Mouse (Mus musculus) midbrain, embryonic 14.5 days (tissue): ENCODE data around the gene Pde3a. TPM values are rescaled to one million over a fixed set of nuclear protein-coding genes. Genes with fewer than 3 reads are reported as not detected.
A peak's percentile ranks its signal among the peaks of the same experiment; 100 is the strongest.

Experiments used
- ATAC-seq: fragments of 200-750 bp; cut with Nextera tagmentation; 2 replicates; pipeline ENCODE4 v1.8.0; 2017; ENCODE audit warnings: moderate number of reproducible peaks, moderate library complexity; ENCODE audit not compliant: low FRiP score, low TSS enrichment
- DNase-seq: peaks from one replicate; pipeline ENCODE4 v3.0.0-alpha.2; 2015
- H3K27ac ChIP-seq: fragments of 300-500 bp; sonication (generic); replicated peaks from 2 replicates; pipeline ENCODE4 v1.5.1; 2014; ENCODE audit warnings: mild to moderate bottlenecking, low read depth, low read length, moderate library complexity
- H3K27me3 ChIP-seq: fragments of 300-500 bp; sonication (generic); 2 replicates; pipeline ENCODE4 v1.6.1; 2014; ENCODE audit warnings: low read length, control low read depth, mixed read lengths; ENCODE audit not compliant: control insufficient read depth, insufficient read depth
- H3K36me3 ChIP-seq: fragments of 300-500 bp; sonication (generic); 2 replicates; pipeline ENCODE4 v1.6.1; 2014; ENCODE audit warnings: low read length, control low read depth; ENCODE audit not compliant: control insufficient read depth, insufficient read depth
- H3K4me1 ChIP-seq: fragments of 300-500 bp; sonication (generic); 2 replicates; pipeline ENCODE4 v1.6.1; 2014; ENCODE audit warnings: mild to moderate bottlenecking, antibody characterized with exemption, low read length, control low read depth; ENCODE audit not compliant: control insufficient read depth, insufficient read depth
- H3K4me2 ChIP-seq: fragments of 300-500 bp; sonication (generic); 2 replicates; pipeline ENCODE4 v1.6.1; 2014; ENCODE audit warnings: mild to moderate bottlenecking, low read length, moderate library complexity
- H3K4me3 ChIP-seq: fragments of 300-500 bp; sonication (generic); replicated peaks from 2 replicates; pipeline ENCODE4 v1.5.1; 2014; ENCODE audit warnings: low read depth, low read length
- H3K9ac ChIP-seq: fragments of 300-500 bp; sonication (generic); replicated peaks from 2 replicates; pipeline ENCODE4 v1.6.1; 2014; ENCODE audit warnings: mild to moderate bottlenecking, low read length, moderate library complexity
- H3K9me3 ChIP-seq: fragments of 300-500 bp; sonication (generic); 2 replicates; pipeline ENCODE4 v1.6.1; 2016; ENCODE audit warnings: low read length, control low read depth, mixed read lengths; ENCODE audit not compliant: control insufficient read depth
- WGBS: fragments of 180-500 bp; shearing (Covaris S2); extraction: QIAGEN DNeasy Blood & Tissue Kit; methylation state at CpG from one replicate; pipeline ENCODE4 v1.1.7; 2014; 5-methylcytosine and 5-hydroxymethylcytosine counted together
- polyA plus RNA-seq: library from polyadenylated mRNA; unstranded; fragments of >200 nt; fragmentation: Nextera tagmentation; extraction: Ambion mirVana; gene quantifications from 2 replicates; pipeline ENCODE4 v1.2.1, GENCODE M21; 2014

Pde3a gene
- polyA plus RNA-seq, 1 experiment from 2014 or later, result 3.1 TPM

DNA sequence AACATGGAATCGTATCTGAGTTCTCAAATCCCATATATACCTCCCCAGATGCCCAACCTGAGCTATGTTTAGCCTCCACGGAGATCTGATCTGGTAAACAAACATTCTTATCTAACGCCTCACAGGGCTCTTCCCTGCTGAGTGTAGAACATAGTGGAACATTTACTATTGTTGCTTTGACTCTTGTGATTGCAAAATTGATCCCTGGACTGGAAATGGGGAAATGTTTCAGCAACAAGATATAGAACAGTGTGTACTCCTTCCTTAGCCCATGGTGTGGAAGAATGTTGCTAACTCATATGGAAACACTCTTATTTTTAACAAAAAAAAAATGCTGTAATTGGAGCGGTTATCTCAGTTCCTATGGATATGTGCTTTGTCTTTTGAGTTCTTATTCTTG is 98.8 kb downstream of the Pde3a start:
- H3K4me1 ChIP-seq, result no peaks in the 10 kb centered on the region
- H3K4me2 ChIP-seq, result no peak overlapping the region
- 77% methylated on average over 4 of the region's 4 CpGs for WGBS
- ATAC-seq (no peak), DNase-seq (no peak)
- no peak overlapping the region for H3K9ac ChIP-seq
- H3K4me3 ChIP-seq, result no peak overlapping the region
- no peaks in the 10 kb centered on the region for H3K9me3 ChIP-seq
- H3K27me3 ChIP-seq, result no peaks in the 10 kb centered on the region
- H3K36me3 ChIP-seq, result no peaks in the 10 kb centered on the region
- H3K27ac ChIP-seq, result no peak overlapping the region

DNA sequence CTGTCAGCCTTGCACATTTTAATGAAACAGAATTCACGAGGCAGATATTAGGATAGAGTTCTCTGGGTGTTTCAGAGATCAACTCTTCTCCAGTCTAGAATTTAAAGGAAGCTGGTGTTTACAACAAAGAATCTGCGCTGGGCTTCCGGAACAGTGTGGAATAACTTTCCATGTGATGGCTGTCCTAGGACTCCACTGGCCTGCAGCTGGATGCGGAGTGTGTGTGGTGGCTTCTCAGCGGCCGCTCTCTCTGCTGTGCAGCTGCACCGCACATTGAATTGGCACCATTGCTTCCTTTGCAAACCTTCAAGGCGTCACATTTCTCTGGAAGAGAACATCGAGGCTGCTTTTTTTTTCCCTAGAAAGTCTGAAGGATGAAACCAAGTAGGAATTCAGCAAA is 99.5 kb downstream of the Pde3a start:
- Histone ChIP-seq H3K9ac (no peak overlapping the region), H3K4me3 (no peak overlapping the region), H3K27ac (no peak overlapping the region), H3K4me2 (no peak overlapping the region), H3K9me3 (no peaks in the 10 kb centered on the region), H3K4me1 (no peaks in the 10 kb centered on the region), H3K36me3 (no peaks in the 10 kb centered on the region), H3K27me3 (no peaks in the 10 kb centered on the region)
- DNase-seq, result peak; percentile 2
- 93% methylated on average over 9 of the region's 9 CpGs for WGBS
- ATAC-seq, result no peak

GRCm38 (mm10) chr6:141350261-141350660 is 101.2 kb downstream of the Pde3a start:
- Histone ChIP-seq H3K27ac (no peak overlapping the region), H3K4me2 (no peak overlapping the region), H3K27me3 (no peaks in the 10 kb centered on the region), H3K9me3 (no peaks in the 10 kb centered on the region), H3K9ac (no peak overlapping the region), H3K4me3 (no peak overlapping the region), H3K36me3 (no peaks in the 10 kb centered on the region), H3K4me1 (no peaks in the 10 kb centered on the region)
- DNase-seq, result no peak
- WGBS, result 94% methylated on average over 5 of the region's 5 CpGs
- ATAC-seq, result no peak

DNA sequence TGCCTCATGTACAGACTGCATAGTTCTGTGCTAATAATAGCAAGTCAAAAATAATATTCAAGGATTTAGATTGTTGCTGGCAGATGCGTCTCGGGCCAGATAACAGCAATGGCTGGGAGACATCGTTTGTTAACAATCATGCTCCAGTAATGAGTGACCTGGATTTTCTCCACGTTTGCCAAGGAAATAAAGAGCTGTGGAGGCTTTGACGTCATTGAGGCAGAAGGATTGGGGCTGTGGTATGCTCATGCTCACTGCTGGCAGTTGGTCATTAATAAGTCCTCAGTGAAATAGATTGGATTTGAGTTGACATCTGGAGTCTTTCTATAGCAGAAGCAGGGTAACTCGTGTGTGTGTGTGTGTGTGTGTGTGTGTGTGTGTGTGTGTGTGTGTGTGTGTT is 103.2 kb downstream of the Pde3a start:
- DNase-seq (no peak), ATAC-seq (no peak)
- H3K9ac ChIP-seq, result no peak overlapping the region
- no peak overlapping the region for H3K4me2 ChIP-seq
- H3K9me3 ChIP-seq, result no peaks in the 10 kb centered on the region
- H3K27me3 ChIP-seq, result no peaks in the 10 kb centered on the region
- no peak overlapping the region for H3K27ac ChIP-seq
- H3K36me3 ChIP-seq, result no peaks in the 10 kb centered on the region
- H3K4me3 ChIP-seq, result no peak overlapping the region
- no peaks in the 10 kb centered on the region for H3K4me1 ChIP-seq
- WGBS, result 66% methylated on average over 6 of the region's 6 CpGs

DNA sequence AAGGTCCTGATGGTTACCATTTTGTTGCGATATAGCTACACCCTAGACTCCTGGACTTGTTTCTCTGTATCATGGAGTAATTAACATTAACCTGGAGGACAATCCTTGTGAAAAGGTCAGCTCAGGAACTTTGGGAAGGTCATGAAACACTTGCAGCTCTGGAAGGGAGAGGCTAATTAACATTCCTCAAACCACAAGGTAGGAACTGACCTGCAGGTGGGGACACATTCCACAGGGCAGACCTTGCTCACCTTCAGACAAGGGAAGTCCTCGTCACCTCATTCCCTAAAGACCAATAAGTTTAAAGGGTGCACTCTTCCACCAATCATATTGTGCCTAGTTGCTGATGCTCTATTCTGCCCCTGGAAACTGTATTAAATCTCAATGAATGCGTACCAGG is 114.6 kb downstream of the Pde3a start:
- DNase-seq (no peak), ATAC-seq (no peak)
- H3K4me3 ChIP-seq, result no peak overlapping the region
- H3K9ac ChIP-seq, result no peak overlapping the region
- no peak overlapping the region for H3K4me2 ChIP-seq
- no peaks in the 10 kb centered on the region for H3K4me1 ChIP-seq
- H3K27ac ChIP-seq, result no peak overlapping the region
- no peaks in the 10 kb centered on the region for H3K27me3 ChIP-seq
- 94% methylated on average over 3 of the region's 3 CpGs for WGBS
- H3K9me3 ChIP-seq, result no peaks in the 10 kb centered on the region
- H3K36me3 ChIP-seq, result no peaks in the 10 kb centered on the region

DNA sequence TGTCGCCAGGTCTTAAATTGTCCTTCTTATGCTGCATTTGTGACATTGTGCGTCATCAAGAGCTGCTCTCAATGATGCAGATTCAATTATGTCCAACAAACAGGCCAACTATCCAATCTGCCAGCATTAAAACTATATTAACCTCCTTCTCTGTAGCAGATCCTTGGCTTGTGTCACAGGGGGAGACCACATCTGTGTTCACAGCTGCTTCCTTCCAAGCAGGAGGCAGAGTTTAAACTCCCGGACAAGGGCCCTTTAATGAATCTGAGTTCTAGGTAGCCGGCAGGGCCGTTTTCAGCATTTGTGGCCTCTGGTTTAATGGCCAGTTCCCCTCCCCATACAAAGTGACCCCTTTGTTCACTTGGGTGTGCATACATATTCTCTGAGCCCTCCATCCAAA is 118.0 kb downstream of the Pde3a start:
- H3K4me1 ChIP-seq, result no peaks in the 10 kb centered on the region
- no peak overlapping the region for H3K4me3 ChIP-seq
- ATAC-seq (no peak), DNase-seq (no peak)
- WGBS, result 77% methylated on average over 5 of the region's 5 CpGs
- no peaks in the 10 kb centered on the region for H3K9me3 ChIP-seq
- no peak overlapping the region for H3K4me2 ChIP-seq
- no peaks in the 10 kb centered on the region for H3K27me3 ChIP-seq
- H3K27ac ChIP-seq, result no peak overlapping the region
- no peaks in the 10 kb centered on the region for H3K36me3 ChIP-seq
- H3K9ac ChIP-seq, result no peak overlapping the region

GRCm38 (mm10) chr6:141372697-141373096 is 123.6 kb downstream of the Pde3a start:
- no peaks in the 10 kb centered on the region for H3K27me3 ChIP-seq
- no peaks in the 10 kb centered on the region for H3K36me3 ChIP-seq
- WGBS, result 57% methylated on average over 2 of the region's 2 CpGs
- H3K4me2 ChIP-seq, result no peak overlapping the region
- ATAC-seq (no peak), DNase-seq (peak; percentile 52)
- H3K9me3 ChIP-seq, result no peaks in the 10 kb centered on the region
- no peaks in the 10 kb centered on the region for H3K4me1 ChIP-seq
- H3K4me3 ChIP-seq, result no peak overlapping the region
- H3K27ac ChIP-seq, result no peak overlapping the region
- no peak overlapping the region for H3K9ac ChIP-seq

DNA sequence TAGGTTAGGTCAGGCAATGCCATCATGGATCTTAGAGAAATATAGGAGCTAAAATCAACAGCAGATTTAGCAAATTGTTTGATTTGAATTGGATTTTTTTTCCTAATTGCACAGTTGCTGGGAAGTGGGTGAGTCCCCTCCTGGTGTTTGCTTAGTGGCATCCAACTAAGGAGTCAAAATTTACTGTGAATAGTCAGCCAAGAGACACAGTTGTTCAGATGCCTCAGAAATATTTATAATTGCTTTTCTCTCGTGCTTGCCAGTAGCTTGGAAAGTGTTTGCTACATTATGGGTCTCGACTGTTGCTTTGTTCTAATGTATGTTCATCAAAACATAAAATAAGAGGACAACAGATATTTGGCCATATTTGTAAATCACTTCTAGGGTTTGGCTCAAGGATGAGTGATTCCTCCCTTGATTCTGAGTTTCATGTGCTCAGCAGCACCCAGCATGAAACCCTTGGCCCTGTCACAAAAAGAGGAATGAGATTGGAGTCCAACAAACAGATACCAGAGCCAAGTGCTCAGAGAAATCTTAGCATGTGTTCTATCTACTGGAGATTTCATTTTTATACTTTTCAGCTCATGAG is 125.5 kb downstream of the Pde3a start:
- H3K27me3 ChIP-seq, result no peaks in the 10 kb centered on the region
- no peaks in the 10 kb centered on the region for H3K4me1 ChIP-seq
- no peak overlapping the region for H3K4me2 ChIP-seq
- no peak for ATAC-seq
- H3K27ac ChIP-seq, result no peak overlapping the region
- 77% methylated on average over 2 of the region's 2 CpGs for WGBS
- no peak overlapping the region for H3K4me3 ChIP-seq
- H3K9ac ChIP-seq, result no peak overlapping the region
- no peak for DNase-seq
- H3K9me3 ChIP-seq, result no peaks in the 10 kb centered on the region
- H3K36me3 ChIP-seq, result no peaks in the 10 kb centered on the region

- H3K36me3 ChIP-seq, result no peaks in the 10 kb centered on the region
- ATAC-seq (no peak), DNase-seq (no peak)
- H3K4me3 ChIP-seq, result no peak overlapping the region
- H3K4me1 ChIP-seq, result no peaks in the 10 kb centered on the region
- H3K27me3 ChIP-seq, result no peaks in the 10 kb centered on the region
- no peak overlapping the region for H3K27ac ChIP-seq
- no peak overlapping the region for H3K9ac ChIP-seq
- no peaks in the 10 kb centered on the region for H3K9me3 ChIP-seq
- H3K4me2 ChIP-seq, result no peak overlapping the region
- 72% methylated on average over 4 of the region's 4 CpGs for WGBS
Observed at GRCm38 (mm10) chr6:141375155-141375554, 126.1 kb downstream of the Pde3a start.
